Mouse (Mus musculus) small intestine, adult 2 months (tissue): Measurements from ENCODE around the gene L3hypdh.

ENCODE experiments used
- CTCF ChIP-seq: fragments of 200-500 bp; IDR thresholded peaks from 2 replicates; pipeline ENCODE4 v1.5.1; 2012; ENCODE audit warnings: low read depth, mild to moderate bottlenecking, control low read depth, inconsistent platforms, low read length, moderate library complexity, mixed read lengths; ENCODE audit not compliant: insufficient replicate concordance, insufficient read length; ENCODE audit errors: extremely low read depth
- POLR2A ChIP-seq: fragments of 200-500 bp; IDR thresholded peaks from 2 replicates; pipeline ENCODE4 v1.6.1; 2012; ENCODE audit warnings: low read depth, mild to moderate bottlenecking, control low read depth, inconsistent platforms, low read length, moderate library complexity

DNA sequence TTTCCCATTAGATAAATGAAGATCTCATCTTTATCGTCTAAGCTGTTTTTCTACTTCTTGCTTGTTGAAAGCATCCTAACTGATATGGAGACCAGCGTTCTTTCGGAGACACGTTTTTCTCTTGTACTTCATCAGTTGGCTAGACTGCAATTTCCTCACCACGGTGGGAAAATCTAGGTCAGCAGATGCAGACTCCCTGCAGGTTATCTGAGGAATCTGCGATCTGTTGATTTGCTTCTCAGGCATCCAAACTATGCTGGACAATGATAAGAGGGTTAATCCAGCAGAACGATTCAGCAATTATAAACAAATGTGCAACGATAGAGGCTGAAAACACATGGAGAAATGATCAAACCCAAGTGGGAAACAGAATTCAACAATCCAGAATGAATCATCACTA, 45.7 kb downstream of the L3hypdh start:
- TF ChIP-seq CTCF (no peak), POLR2A (no peak)
